Mouse (Mus musculus): ENCODE results near the gene Prdx2. TPM values are rescaled to one million over a fixed set of nuclear protein-coding genes. Genes with fewer than 3 reads are reported as not detected.

Gene Prdx2
- polyA plus RNA-seq, 1 experiment from 2014 or later = 1,309 TPM

GRCm38 (mm10) chr8:84936962-84937546, 32.3 kb upstream of the Prdx2 start, which contains the start of gene Mast1:
Mast1 (minus strand) TSS chr8:84937359.
- under 1% methylated on average over 48 of the region's 50 CpGs for WGBS
- Histone ChIP-seq H3K27ac (replicated peaks) (peak within 1 kb of the TSS; percentile 90), H3K9ac (replicated peaks) (peak within 1 kb of the TSS; percentile 83), H3K4me1 (peaks cover 38% of the 10 kb centered on the region), H3K36me3 (no peaks in the 10 kb centered on the region), H3K4me3 (peak within 1 kb of the TSS; percentile 74), H3K27me3 (peaks cover 54% of the 10 kb centered on the region), H3K9me3 (no peaks in the 10 kb centered on the region), H3K4me2 (replicated peaks) (peak within 1 kb of the TSS; percentile 87)
- peak; percentile 61 for ATAC-seq (ENCODE audit: low FRiP score, low read depth)

GRCm38 (mm10) chr8:84937620-84938485, 31.5 kb upstream of the Prdx2 start:
- H3K36me3 ChIP-seq = no peaks in the 10 kb centered on the region
- ATAC-seq (ENCODE audit: low FRiP score, low read depth) = no peak
- H3K4me2 ChIP-seq (replicated peaks) = peak overlapping the region; percentile 87
- H3K4me3 ChIP-seq = peak overlapping the region; percentile 74
- 0 out of 2 replicates have a peak overlapping the region, but pooled peaks have one; percentile 90 for H3K27ac ChIP-seq (replicated peaks)
- no peaks in the 10 kb centered on the region for H3K9me3 ChIP-seq
- H3K9ac ChIP-seq (replicated peaks) = peak overlapping the region; percentile 83; the same call in 1 of the 2 replicates
- WGBS = 68% methylated on average over 13 of the region's 13 CpGs
- peaks cover 38% of the 10 kb centered on the region for H3K4me1 ChIP-seq
- H3K27me3 ChIP-seq = peaks cover 49% of the 10 kb centered on the region

GRCm38 (mm10) chr8:84943699-84944098, 25.7 kb upstream of the Prdx2 start:
- H3K27me3 ChIP-seq = peaks cover 56% of the 10 kb centered on the region

GRCm38 (mm10) chr8:84944478-84945160, 24.8 kb upstream of the Prdx2 start:
- Histone ChIP-seq H3K27ac (replicated peaks) (no peak overlapping the region), H3K4me2 (replicated peaks) (peak overlapping the region; percentile 99), H3K4me1 (peaks cover 29% of the 10 kb centered on the region), H3K36me3 (no peaks in the 10 kb centered on the region), H3K9ac (replicated peaks) (no peak overlapping the region), H3K27me3 (peaks cover 63% of the 10 kb centered on the region), H3K9me3 (no peaks in the 10 kb centered on the region), H3K4me3 (peak overlapping the region; percentile 70)
- WGBS = 2% methylated on average over 26 of the region's 26 CpGs
- peak; percentile 57; the same call in 1 of the 2 replicates for ATAC-seq (ENCODE audit: low FRiP score, low read depth)

More at GRCm38 (mm10) chr8:84943699-84944098, 25.7 kb upstream of the Prdx2 start:
- Histone ChIP-seq H3K4me3 (no peak overlapping the region), H3K9me3 (no peaks in the 10 kb centered on the region), H3K36me3 (no peaks in the 10 kb centered on the region), H3K4me1 (peaks cover 29% of the 10 kb centered on the region), H3K27ac (replicated peaks) (no peak overlapping the region), H3K4me2 (replicated peaks) (no peak overlapping the region), H3K9ac (replicated peaks) (no peak overlapping the region)
- ATAC-seq (ENCODE audit: low FRiP score, low read depth) = no peak
- WGBS = 22% methylated on average over 4 of the region's 4 CpGs

- Histone ChIP-seq H3K4me1 (peaks cover 29% of the 10 kb centered on the region), H3K9ac (replicated peaks) (peak overlapping the region; percentile 80; the same call in 1 of the 2 replicates), H3K4me2 (replicated peaks) (peak overlapping the region; percentile 99), H3K27ac (replicated peaks) (no peak overlapping the region), H3K27me3 (peaks cover 69% of the 10 kb centered on the region), H3K9me3 (no peaks in the 10 kb centered on the region), H3K36me3 (no peaks in the 10 kb centered on the region), H3K4me3 (peak overlapping the region; percentile 70)
- WGBS = 4% methylated on average over 11 of the region's 11 CpGs
- peak; percentile 55 for ATAC-seq (ENCODE audit: low FRiP score, low read depth)
Measured at GRCm38 (mm10) chr8:84945235-84945632, 24.2 kb upstream of the Prdx2 start.

GRCm38 (mm10) chr8:84945633-84946527, 23.5 kb upstream of the Prdx2 start:
- Histone ChIP-seq H3K36me3 (no peaks in the 10 kb centered on the region), H3K27me3 (peaks cover 75% of the 10 kb centered on the region), H3K4me3 (peak overlapping the region; percentile 70), H3K4me2 (replicated peaks) (peak overlapping the region; percentile 99), H3K9me3 (no peaks in the 10 kb centered on the region), H3K9ac (replicated peaks) (peak overlapping the region; percentile 80), H3K4me1 (peaks cover 29% of the 10 kb centered on the region), H3K27ac (replicated peaks) (peak overlapping the region; percentile 58)
- WGBS = 0% methylated on average over 38 of the region's 67 CpGs
- ATAC-seq (ENCODE audit: low FRiP score, low read depth) = peak; percentile 67

- Histone ChIP-seq H3K27me3 (peaks cover 82% of the 10 kb centered on the region), H3K27ac (replicated peaks) (peak within 1 kb of the TSS; percentile 58), H3K36me3 (no peaks in the 10 kb centered on the region), H3K4me2 (replicated peaks) (peak within 1 kb of the TSS; percentile 99), H3K9me3 (no peaks in the 10 kb centered on the region), H3K4me1 (peaks cover 29% of the 10 kb centered on the region), H3K9ac (replicated peaks) (peak within 1 kb of the TSS; percentile 80), H3K4me3 (peak within 1 kb of the TSS; percentile 70)
- WGBS = 7% methylated on average over 17 of the region's 17 CpGs
- 0 out of 2 replicates have a peak, but pooled peaks have one; percentile 44 for ATAC-seq (ENCODE audit: low FRiP score, low read depth)
Measured at GRCm38 (mm10) chr8:84946528-84947240, 22.7 kb upstream of the Prdx2 start, which contains the start of gene Rtbdn. Rtbdn (plus strand) TSS chr8:84946991.

GRCm38 (mm10) chr8:84947241-84947545, 22.2 kb upstream of the Prdx2 start:
- H3K9me3 ChIP-seq = no peaks in the 10 kb centered on the region
- H3K4me2 ChIP-seq (replicated peaks) = 0 out of 2 replicates have a peak overlapping the region, but pooled peaks have one; percentile 99
- WGBS = 18% methylated on average over 9 of the region's 9 CpGs
- peaks cover 29% of the 10 kb centered on the region for H3K4me1 ChIP-seq
- H3K27me3 ChIP-seq = peaks cover 87% of the 10 kb centered on the region
- no peak overlapping the region for H3K9ac ChIP-seq (replicated peaks)
- no peak for ATAC-seq (ENCODE audit: low FRiP score, low read depth)
- no peaks in the 10 kb centered on the region for H3K36me3 ChIP-seq
- no peak overlapping the region for H3K27ac ChIP-seq (replicated peaks)
- H3K4me3 ChIP-seq = no peak overlapping the region

GRCm38 (mm10) chr8:84949753-84950152, 19.6 kb upstream of the Prdx2 start:
- H3K4me2 ChIP-seq (replicated peaks) = no peak overlapping the region
- no peak for ATAC-seq (ENCODE audit: low FRiP score, low read depth)
- peaks cover 74% of the 10 kb centered on the region for H3K27me3 ChIP-seq
- H3K4me1 ChIP-seq = peaks cover 23% of the 10 kb centered on the region
- no peak overlapping the region for H3K27ac ChIP-seq (replicated peaks)
- H3K9ac ChIP-seq (replicated peaks) = no peak overlapping the region
- WGBS = 19% methylated on average over 12 of the region's 12 CpGs
- H3K36me3 ChIP-seq = no peaks in the 10 kb centered on the region
- no peak overlapping the region for H3K4me3 ChIP-seq
- no peaks in the 10 kb centered on the region for H3K9me3 ChIP-seq

- no peak for ATAC-seq (ENCODE audit: low FRiP score, low read depth)
- 11% methylated on average over 18 of the region's 18 CpGs for WGBS
Measured at GRCm38 (mm10) chr8:84952612-84953255, 16.7 kb upstream of the Prdx2 start.

More at GRCm38 (mm10) chr8:84952612-84953255, 16.7 kb upstream of the Prdx2 start:
- Histone ChIP-seq H3K9ac (replicated peaks) (no peak overlapping the region), H3K36me3 (peaks cover 6% of the 10 kb centered on the region), H3K4me1 (no peaks in the 10 kb centered on the region), H3K27ac (replicated peaks) (no peak overlapping the region), H3K9me3 (no peaks in the 10 kb centered on the region), H3K4me2 (replicated peaks) (no peak overlapping the region; the same call in 1 of the 2 replicates), H3K27me3 (peaks cover 47% of the 10 kb centered on the region), H3K4me3 (no peak overlapping the region)

Measured in midbrain, embryonic 12.5 days (tissue).